Mouse (Mus musculus) cerebral cortex, adult 2 months (tissue): Measurements from ENCODE around the gene Rnf217.

Experiments used
- WGBS: fragments of 180-500 bp; shearing (Covaris S2); methylation state at CpG from one replicate; pipeline ENCODE4 v1.1.7; 2018; 5-methylcytosine and 5-hydroxymethylcytosine counted together

The Rnf217 gene

GRCm38 (mm10) chr10:31609066-31609961, at the start of gene Rnf217:
Rnf217 (minus strand) TSS chr10:31609184.
- under 1% methylated on average over 102 of the region's 106 CpGs for WGBS

GRCm38 (mm10) chr10:31647270-31647669, 38.3 kb upstream of the Rnf217 start:
- 80% methylated on average over 3 of the region's 3 CpGs for WGBS

- 23% methylated on average over 1 of the region's 1 CpGs for WGBS
Measured at GRCm38 (mm10) chr10:31646083-31646482, 37.1 kb upstream of the Rnf217 start.

DNA sequence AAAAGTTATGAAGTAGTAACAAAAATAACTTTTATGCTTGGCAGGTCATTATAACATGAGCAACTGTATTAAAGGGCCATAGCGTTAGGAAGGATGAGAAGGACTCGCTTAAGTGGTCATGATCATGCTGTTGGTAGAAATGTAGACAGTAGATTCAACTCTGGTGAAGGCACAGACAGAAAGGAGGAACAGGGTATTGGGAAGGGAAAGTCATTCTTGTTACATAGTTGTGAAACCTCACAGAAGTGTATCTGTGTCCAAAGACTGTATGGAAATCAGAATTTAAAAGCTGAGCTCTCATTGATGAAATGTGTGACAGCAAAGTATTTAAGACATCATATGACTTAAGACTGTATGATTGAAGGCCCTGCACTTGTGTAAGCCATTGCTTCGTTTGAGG, 26.1 kb upstream of the Rnf217 start:
- 92% methylated on average over 3 of the region's 3 CpGs for WGBS

GRCm38 (mm10) chr10:31632005-31632404, 23.0 kb upstream of the Rnf217 start:
- WGBS: 63% methylated on average over 1 of the region's 1 CpGs

- WGBS: 34% methylated on average over 2 of the region's 2 CpGs
Measured at GRCm38 (mm10) chr10:31615355-31615754, 6.4 kb upstream of the Rnf217 start.

- 67% methylated on average over 1 of the region's 1 CpGs for WGBS
Measured at GRCm38 (mm10) chr10:31614111-31614510, 5.1 kb upstream of the Rnf217 start.

GRCm38 (mm10) chr10:31608441-31609065, 431 bp downstream of the Rnf217 start:
- 2% methylated on average over 56 of the region's 60 CpGs for WGBS

DNA sequence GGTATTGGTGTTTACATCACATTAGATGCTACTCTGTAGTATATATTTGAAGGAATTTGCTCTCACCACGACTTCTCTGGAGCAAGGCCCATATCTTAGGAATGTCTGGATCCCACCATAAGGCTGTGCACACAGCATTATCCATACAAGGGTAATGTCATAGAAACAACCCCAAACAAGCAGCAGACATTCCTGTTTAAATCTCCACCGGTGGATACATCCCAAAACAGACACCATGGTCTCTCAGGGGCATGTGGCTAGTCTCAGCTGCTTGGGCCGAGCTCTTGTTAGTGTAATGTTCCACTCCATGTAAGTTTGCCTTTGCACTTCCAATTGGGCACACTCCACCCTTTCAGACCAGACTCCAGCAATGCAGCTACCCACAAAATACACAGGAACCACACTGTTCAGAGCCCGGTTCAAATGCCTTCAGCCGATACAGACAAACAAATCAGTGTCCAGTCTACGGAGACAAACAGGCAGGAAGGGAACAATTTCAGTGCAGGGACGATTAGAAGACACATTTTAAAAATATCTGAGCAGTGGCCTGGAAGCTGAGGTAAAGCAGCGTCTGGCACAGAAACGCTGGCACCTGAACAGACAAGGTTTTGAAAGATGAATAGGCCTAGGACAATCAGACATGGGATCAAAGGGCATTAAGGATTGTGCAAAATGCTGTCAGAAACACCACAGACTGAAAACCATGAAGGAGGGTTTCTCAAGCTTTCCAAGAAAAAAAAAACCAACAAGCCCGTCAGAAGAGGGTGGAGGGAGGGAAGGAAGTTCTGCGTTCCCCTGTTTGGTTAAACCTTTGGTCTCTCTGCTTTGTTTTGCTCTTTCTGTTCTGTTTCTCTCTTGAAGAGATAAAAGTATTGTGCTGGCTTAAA, 1.8 kb downstream of the Rnf217 start:
- 16% methylated on average over 11 of the region's 11 CpGs for WGBS

- WGBS: 92% methylated on average over 4 of the region's 4 CpGs
Measured at GRCm38 (mm10) chr10:31603855-31604254, 5.1 kb downstream of the Rnf217 start.

GRCm38 (mm10) chr10:31600116-31600515, 8.9 kb downstream of the Rnf217 start:
- 91% methylated on average over 6 of the region's 6 CpGs for WGBS

- 93% methylated on average over 2 of the region's 2 CpGs for WGBS
Measured at GRCm38 (mm10) chr10:31597886-31598285, 11.1 kb downstream of the Rnf217 start.

GRCm38 (mm10) chr10:31596804-31597203, 12.2 kb downstream of the Rnf217 start:
- 77% methylated on average over 4 of the region's 4 CpGs for WGBS

GRCm38 (mm10) chr10:31595326-31595725, 13.7 kb downstream of the Rnf217 start:
- WGBS: 55% methylated on average over 4 of the region's 4 CpGs

- 43% methylated on average over 9 of the region's 9 CpGs for WGBS
Measured at GRCm38 (mm10) chr10:31592741-31593524, 16.1 kb downstream of the Rnf217 start.

- 69% methylated on average over 3 of the region's 3 CpGs for WGBS
Measured at GRCm38 (mm10) chr10:31592095-31592740, 16.8 kb downstream of the Rnf217 start.

GRCm38 (mm10) chr10:31580722-31581121, 28.3 kb downstream of the Rnf217 start:
- WGBS: 94% methylated on average over 4 of the region's 4 CpGs

DNA sequence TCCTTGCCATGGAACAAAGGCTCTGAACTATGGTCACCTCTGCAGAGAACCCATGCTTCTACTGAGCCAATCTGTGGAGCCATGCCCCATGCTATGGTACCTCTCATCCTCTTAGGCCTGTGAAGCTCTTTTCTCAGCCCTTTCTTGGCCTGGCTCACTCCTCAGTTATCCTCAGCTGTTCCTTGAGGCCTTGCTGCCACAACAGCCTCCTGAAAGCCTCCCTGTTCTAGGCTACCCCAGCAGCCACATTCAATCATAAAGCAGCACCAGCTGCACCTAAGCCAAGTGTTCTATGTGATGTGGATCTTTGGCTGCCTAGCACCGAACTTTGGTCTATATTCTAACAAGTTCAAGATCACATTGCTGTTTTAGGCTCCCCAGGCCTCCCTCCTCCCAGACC, 28.9 kb downstream of the Rnf217 start:
- WGBS: 83% methylated on average over 1 of the region's 1 CpGs

GRCm38 (mm10) chr10:31573267-31573666, 35.7 kb downstream of the Rnf217 start:
- 86% methylated on average over 4 of the region's 4 CpGs for WGBS

- 69% methylated on average over 2 of the region's 2 CpGs for WGBS
Measured at GRCm38 (mm10) chr10:31557311-31557710, 51.7 kb downstream of the Rnf217 start.
